Mouse (Mus musculus): ENCODE results near the gene Nudt21. TPM values are rescaled to one million over a fixed set of nuclear protein-coding genes. Genes with fewer than 3 reads are reported as not detected.
A peak's percentile ranks its signal among the peaks of the same experiment; 100 is the strongest.
"Not testable (repeated sequence)": the region's sequence is repeated elsewhere in the genome, so short reads cannot be mapped to it uniquely, and the experiment has no call there.

Gene Nudt21
- polyA plus RNA-seq, 1 experiment from 2014 or later = 77.1 TPM

DNA sequence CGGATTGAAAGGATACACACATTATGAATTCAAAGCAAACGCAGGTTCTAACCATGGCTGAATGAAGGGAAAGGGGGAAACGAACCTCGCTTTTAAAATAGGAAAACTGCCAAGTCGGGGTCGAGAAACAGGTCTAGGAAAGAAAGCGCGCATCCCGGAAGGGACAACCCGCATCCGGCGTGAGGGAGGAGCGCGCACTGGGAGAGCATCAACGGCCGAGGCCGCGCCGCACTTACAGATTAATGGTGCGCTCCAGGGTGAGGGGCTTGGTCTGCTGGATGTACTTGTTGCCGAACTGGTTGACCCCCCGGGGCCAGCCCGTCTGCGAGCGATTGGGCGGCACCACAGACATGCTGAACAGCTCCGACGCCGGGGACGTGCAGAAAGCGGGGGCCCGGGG, 290 bp downstream of the Nudt21 start:
- peak overlapping the region; percentile 71 for H3K4me2 ChIP-seq (ENCODE audit: low read length)
- peaks cover 21% of the 10 kb centered on the region for H3K4me1 ChIP-seq (ENCODE audit: control insufficient read depth, insufficient read depth, low read depth, low read length)
- not testable (repeated sequence) for H3K36me3 ChIP-seq (ENCODE audit: control insufficient read depth, insufficient read depth, low read length); H3K9me3 ChIP-seq (ENCODE audit: control insufficient read depth, low read length); H3K27me3 ChIP-seq (replicated peaks; ENCODE audit: control insufficient read depth, insufficient read depth, low read length)
- H3K4me3 ChIP-seq (ENCODE audit: low read length) = peak overlapping the region; percentile 63
- H3K9ac ChIP-seq (ENCODE audit: low read depth, low read length) = peak overlapping the region; percentile 64
- WGBS = under 1% methylated on average over 22 of the region's 32 CpGs
- ATAC-seq = peak; percentile 90
- peak overlapping the region; percentile 76 for H3K27ac ChIP-seq (ENCODE audit: low read depth, low read length)

DNA sequence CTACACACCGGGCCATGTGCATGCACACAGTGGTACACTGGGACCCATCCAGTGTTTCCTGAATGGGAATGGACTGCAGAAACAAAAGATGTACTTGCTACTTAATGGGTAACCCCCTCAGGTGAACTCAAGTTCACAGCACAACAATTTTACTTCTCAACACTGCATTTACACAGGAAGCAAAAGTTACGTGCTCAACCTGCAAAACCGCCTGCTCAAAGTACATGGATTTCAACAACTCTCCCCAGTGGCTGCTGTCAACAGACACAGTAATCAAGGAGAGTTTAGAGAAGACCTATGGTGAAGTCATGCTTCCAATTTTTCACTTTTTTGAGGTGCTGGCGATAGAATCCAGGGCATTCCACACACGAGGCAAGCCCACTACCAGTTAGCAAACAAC, 1.6 kb downstream of the Nudt21 start:
- WGBS = 63% methylated on average over 5 of the region's 5 CpGs
- peaks cover 12% of the 10 kb centered on the region for H3K36me3 ChIP-seq (ENCODE audit: control insufficient read depth, insufficient read depth, low read length)
- H3K4me2 ChIP-seq (ENCODE audit: low read length) = peak overlapping the region; percentile 71
- peaks cover 21% of the 10 kb centered on the region for H3K4me1 ChIP-seq (ENCODE audit: control insufficient read depth, insufficient read depth, low read depth, low read length)
- no peak overlapping the region for H3K9ac ChIP-seq (ENCODE audit: low read depth, low read length)
- H3K27me3 ChIP-seq (replicated peaks; ENCODE audit: control insufficient read depth, insufficient read depth, low read length) = no peaks in the 10 kb centered on the region
- H3K9me3 ChIP-seq (ENCODE audit: control insufficient read depth, low read length) = no peaks in the 10 kb centered on the region
- no peak overlapping the region for H3K27ac ChIP-seq (ENCODE audit: low read depth, low read length)
- peak overlapping the region; percentile 2; the same call in 1 of the 2 replicates for H3K4me3 ChIP-seq (ENCODE audit: low read length)
- no peak for ATAC-seq

- H3K4me2 ChIP-seq (ENCODE audit: low read length) = no peak overlapping the region
- WGBS = 45% methylated on average over 3 of the region's 3 CpGs
- H3K4me1 ChIP-seq (ENCODE audit: control insufficient read depth, insufficient read depth, low read depth, low read length) = peaks cover 21% of the 10 kb centered on the region
- no peaks in the 10 kb centered on the region for H3K9me3 ChIP-seq (ENCODE audit: control insufficient read depth, low read length)
- no peak for ATAC-seq
- no peak overlapping the region for H3K27ac ChIP-seq (ENCODE audit: low read depth, low read length)
- peaks cover 8% of the 10 kb centered on the region for H3K36me3 ChIP-seq (ENCODE audit: control insufficient read depth, insufficient read depth, low read length)
- no peak overlapping the region for H3K9ac ChIP-seq (ENCODE audit: low read depth, low read length)
- H3K4me3 ChIP-seq (ENCODE audit: low read length) = no peak overlapping the region
- H3K27me3 ChIP-seq (replicated peaks; ENCODE audit: control insufficient read depth, insufficient read depth, low read length) = no peaks in the 10 kb centered on the region
Observed at GRCm38 (mm10) chr8:94033601-94034000, 3.2 kb downstream of the Nudt21 start.

- Histone ChIP-seq H3K27me3 (replicated peaks; ENCODE audit: control insufficient read depth, insufficient read depth, low read length) (no peaks in the 10 kb centered on the region), H3K9me3 (ENCODE audit: control insufficient read depth, low read length) (no peaks in the 10 kb centered on the region), H3K4me3 (ENCODE audit: low read length) (no peak overlapping the region), H3K9ac (ENCODE audit: low read depth, low read length) (no peak overlapping the region), H3K36me3 (ENCODE audit: control insufficient read depth, insufficient read depth, low read length) (peaks cover 29% of the 10 kb centered on the region), H3K4me1 (ENCODE audit: control insufficient read depth, insufficient read depth, low read depth, low read length) (peaks cover 5% of the 10 kb centered on the region), H3K27ac (ENCODE audit: low read depth, low read length) (no peak overlapping the region), H3K4me2 (ENCODE audit: low read length) (no peak overlapping the region)
- no peak for ATAC-seq
- WGBS = 96% methylated on average over 9 of the region's 9 CpGs
Observed at GRCm38 (mm10) chr8:94029701-94030100, 7.1 kb downstream of the Nudt21 start.

GRCm38 (mm10) chr8:94023916-94024315, 12.9 kb downstream of the Nudt21 start:
- Histone ChIP-seq H3K9ac (ENCODE audit: low read depth, low read length) (no peak overlapping the region), H3K4me2 (ENCODE audit: low read length) (no peak overlapping the region), H3K4me1 (ENCODE audit: control insufficient read depth, insufficient read depth, low read depth, low read length) (no peaks in the 10 kb centered on the region), H3K9me3 (ENCODE audit: control insufficient read depth, low read length) (no peaks in the 10 kb centered on the region), H3K27ac (ENCODE audit: low read depth, low read length) (no peak overlapping the region), H3K4me3 (ENCODE audit: low read length) (no peak overlapping the region), H3K36me3 (ENCODE audit: control insufficient read depth, insufficient read depth, low read length) (peaks cover 37% of the 10 kb centered on the region), H3K27me3 (replicated peaks; ENCODE audit: control insufficient read depth, insufficient read depth, low read length) (no peaks in the 10 kb centered on the region)
- WGBS = 95% methylated on average over 6 of the region's 6 CpGs
- ATAC-seq = no peak

- no peak for ATAC-seq
- H3K27ac ChIP-seq (ENCODE audit: low read depth, low read length) = peak overlapping the region; percentile 93; the same call in 1 of the 2 replicates
- H3K9ac ChIP-seq (ENCODE audit: low read depth, low read length) = peak overlapping the region; percentile 93
- no peaks in the 10 kb centered on the region for H3K36me3 ChIP-seq (ENCODE audit: control insufficient read depth, insufficient read depth, low read length)
- no peaks in the 10 kb centered on the region for H3K27me3 ChIP-seq (replicated peaks; ENCODE audit: control insufficient read depth, insufficient read depth, low read length)
- 43% methylated on average over 7 of the region's 7 CpGs for WGBS
- H3K9me3 ChIP-seq (ENCODE audit: control insufficient read depth, low read length) = no peaks in the 10 kb centered on the region
- H3K4me1 ChIP-seq (ENCODE audit: control insufficient read depth, insufficient read depth, low read depth, low read length) = peaks cover 21% of the 10 kb centered on the region
- peak overlapping the region; percentile 85 for H3K4me3 ChIP-seq (ENCODE audit: low read length)
- H3K4me2 ChIP-seq (ENCODE audit: low read length) = peak overlapping the region; percentile 90
Observed at GRCm38 (mm10) chr8:94013026-94013612, 23.7 kb downstream of the Nudt21 start.

DNA sequence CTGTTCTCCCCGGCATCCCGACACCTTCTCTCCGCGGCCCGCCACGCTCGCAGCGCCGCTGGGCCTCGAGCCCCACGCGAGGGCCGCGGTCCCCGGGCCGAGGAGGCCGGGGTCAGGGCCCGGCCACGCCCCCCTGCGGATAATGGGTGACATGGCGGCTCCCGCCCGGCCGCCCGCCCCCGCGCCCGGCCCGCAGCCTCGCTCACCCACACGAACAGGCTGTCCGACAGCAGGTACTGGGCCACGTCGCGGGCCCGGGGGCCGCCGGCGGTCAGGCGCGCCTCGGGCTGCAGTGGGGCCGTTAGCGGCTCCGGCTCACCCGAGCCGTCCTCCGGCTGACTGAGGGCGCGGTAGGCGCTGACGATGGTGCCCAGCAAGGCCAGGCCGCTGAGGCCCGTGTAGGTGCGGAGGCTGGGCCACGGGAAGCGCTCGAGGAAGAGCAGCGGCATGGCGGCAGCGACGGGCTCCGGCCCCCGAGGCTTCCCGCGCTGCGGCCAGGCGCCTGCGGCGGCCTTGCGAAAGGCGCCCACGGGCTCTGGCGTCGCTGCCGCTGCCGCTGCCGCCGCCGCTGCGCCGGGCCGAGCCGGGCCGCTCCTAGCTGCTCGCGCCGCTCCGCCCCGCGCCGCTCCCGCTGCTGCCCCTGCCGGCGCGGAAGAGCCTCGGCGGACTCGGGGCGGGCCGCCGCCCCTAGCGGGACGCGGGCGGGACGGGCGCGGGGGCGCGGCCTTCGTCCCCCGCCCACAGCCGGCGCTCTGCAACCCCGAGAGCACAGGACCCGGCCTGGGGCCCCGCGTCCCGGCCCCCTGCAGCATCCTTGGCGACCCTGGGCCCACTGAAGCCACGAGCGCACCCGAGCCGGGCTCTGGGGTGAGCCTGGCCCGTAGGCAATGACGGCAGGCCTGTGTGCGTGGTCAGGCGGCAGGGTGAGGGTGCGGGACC, 24.5 kb downstream of the Nudt21 start, which contains the start of gene Amfr:
TSS of gene Amfr (minus strand) at position 830 of the 939 bp plus-strand sequence.
- WGBS = 0% methylated on average over 76 of the region's 130 CpGs
- H3K4me1 ChIP-seq (ENCODE audit: control insufficient read depth, insufficient read depth, low read depth, low read length) = peaks cover 21% of the 10 kb centered on the region
- H3K36me3 ChIP-seq (ENCODE audit: control insufficient read depth, insufficient read depth, low read length) = no peaks in the 10 kb centered on the region
- H3K9ac ChIP-seq (ENCODE audit: low read depth, low read length) = peak within 1 kb of the TSS; percentile 93
- H3K4me3 ChIP-seq (ENCODE audit: low read length) = peak within 1 kb of the TSS; percentile 85
- H3K27me3 ChIP-seq (replicated peaks; ENCODE audit: control insufficient read depth, insufficient read depth, low read length) = no peaks in the 10 kb centered on the region
- peak; percentile 94 for ATAC-seq
- H3K4me2 ChIP-seq (ENCODE audit: low read length) = peak within 1 kb of the TSS; percentile 90
- H3K27ac ChIP-seq (ENCODE audit: low read depth, low read length) = peak within 1 kb of the TSS; percentile 93
- H3K9me3 ChIP-seq (ENCODE audit: control insufficient read depth, low read length) = no peaks in the 10 kb centered on the region

GRCm38 (mm10) chr8:94011076-94012012, 25.5 kb downstream of the Nudt21 start:
- no peaks in the 10 kb centered on the region for H3K9me3 ChIP-seq (ENCODE audit: control insufficient read depth, low read length)
- H3K4me2 ChIP-seq (ENCODE audit: low read length) = peak overlapping the region; percentile 90
- no peaks in the 10 kb centered on the region for H3K36me3 ChIP-seq (ENCODE audit: control insufficient read depth, insufficient read depth, low read length)
- peaks cover 21% of the 10 kb centered on the region for H3K4me1 ChIP-seq (ENCODE audit: control insufficient read depth, insufficient read depth, low read depth, low read length)
- no peak; the same call in 1 of the 2 replicates for ATAC-seq
- peak overlapping the region; percentile 93 for H3K9ac ChIP-seq (ENCODE audit: low read depth, low read length)
- peak overlapping the region; percentile 85 for H3K4me3 ChIP-seq (ENCODE audit: low read length)
- H3K27me3 ChIP-seq (replicated peaks; ENCODE audit: control insufficient read depth, insufficient read depth, low read length) = no peaks in the 10 kb centered on the region
- peak overlapping the region; percentile 93 for H3K27ac ChIP-seq (ENCODE audit: low read depth, low read length)
- WGBS = 3% methylated on average over 48 of the region's 48 CpGs

Data from hindbrain, embryonic 16.5 days (tissue).